Mouse (Mus musculus): ENCODE measurements around the gene Fbrs.
"Not testable (repeated sequence)": the region's sequence is repeated elsewhere in the genome, so short reads cannot be mapped to it uniquely, and the experiment has no call there.

Gene Fbrs

GRCm38 (mm10) chr7:127476336-127476735 lies 2.7 kb upstream of the Fbrs start:
- no peak for DNase-seq (ENCODE audit: low read depth, low spot score)

GRCm38 (mm10) chr7:127476855-127477254 lies 2.1 kb upstream of the Fbrs start:
- no peak for DNase-seq (ENCODE audit: low read depth, low spot score)

- peak; percentile 99 for DNase-seq (ENCODE audit: low read depth, low spot score)
Observed at GRCm38 (mm10) chr7:127477687-127478634, 1.0 kb upstream of the Fbrs start.

- DNase-seq (ENCODE audit: low read depth, low spot score) = no peak
Observed at GRCm38 (mm10) chr7:127479318-127480225, 573 bp downstream of the Fbrs start.

GRCm38 (mm10) chr7:127480321-127480720 lies 1.3 kb downstream of the Fbrs start:
- no peak for DNase-seq (ENCODE audit: low read depth, low spot score)

GRCm38 (mm10) chr7:127485416-127485815 lies 6.4 kb downstream of the Fbrs start:
- DNase-seq (ENCODE audit: low read depth, low spot score) = no peak

GRCm38 (mm10) chr7:127488364-127488763 lies 9.4 kb downstream of the Fbrs start:
- not testable (repeated sequence) for DNase-seq (ENCODE audit: low read depth, low spot score)

GRCm38 (mm10) chr7:127489982-127490381 lies 11.0 kb downstream of the Fbrs start:
- DNase-seq (ENCODE audit: low read depth, low spot score) = no peak

- no peak for DNase-seq (ENCODE audit: low read depth, low spot score)
Observed at GRCm38 (mm10) chr7:127491846-127492245, 12.8 kb downstream of the Fbrs start.

- no peak for DNase-seq (ENCODE audit: low read depth, low spot score)
Observed at GRCm38 (mm10) chr7:127494648-127495047, 15.6 kb downstream of the Fbrs start.

- no peak for DNase-seq (ENCODE audit: low read depth, low spot score)
Observed at GRCm38 (mm10) chr7:127497382-127497781, 18.4 kb downstream of the Fbrs start.

GRCm38 (mm10) chr7:127498407-127498806 lies 19.4 kb downstream of the Fbrs start:
- no peak for DNase-seq (ENCODE audit: low read depth, low spot score)

GRCm38 (mm10) chr7:127508291-127508690 lies 29.3 kb downstream of the Fbrs start:
- DNase-seq (ENCODE audit: low read depth, low spot score) = no peak

- not testable (repeated sequence) for DNase-seq (ENCODE audit: low read depth, low spot score)
Observed at GRCm38 (mm10) chr7:127509830-127510229, 30.8 kb downstream of the Fbrs start.

- no peak for DNase-seq (ENCODE audit: low read depth, low spot score)
Observed at GRCm38 (mm10) chr7:127511241-127511640, 32.2 kb downstream of the Fbrs start.

GRCm38 (mm10) chr7:127511808-127512230 lies 32.8 kb downstream of the Fbrs start, which contains the start of gene Srcap:
Srcap (plus strand) TSS chr7:127511983.
- DNase-seq (ENCODE audit: low read depth, low spot score) = peak; percentile 92

GRCm38 (mm10) chr7:127512231-127513015 lies 33.4 kb downstream of the Fbrs start:
- DNase-seq (ENCODE audit: low read depth, low spot score) = peak; percentile 77

- DNase-seq (ENCODE audit: low read depth, low spot score) = no peak
Observed at GRCm38 (mm10) chr7:127513016-127513390, 34.0 kb downstream of the Fbrs start.

GRCm38 (mm10) chr7:127513781-127514180 lies 34.8 kb downstream of the Fbrs start:
- no peak for DNase-seq (ENCODE audit: low read depth, low spot score)

- DNase-seq (ENCODE audit: low read depth, low spot score) = no peak
Observed at GRCm38 (mm10) chr7:127515846-127516245, 36.8 kb downstream of the Fbrs start.

GRCm38 (mm10) chr7:127516344-127516743 lies 37.3 kb downstream of the Fbrs start:
- no peak for DNase-seq (ENCODE audit: low read depth, low spot score)
